Mouse (Mus musculus) ovary, adult 10 weeks (tissue): ENCODE measurements around the gene Pmm2. TPM values are rescaled to one million over a fixed set of nuclear protein-coding genes. Genes with fewer than 3 reads are reported as not detected.

Experiments used
- polyA plus RNA-seq: library from polyadenylated mRNA; stranded (reverse); fragments of 350-450 nt; fragmentation: Illumina TruSeq; extraction: RNeasy Lipid Tissue Mini Kit (QIAGEN cat#74804); gene quantifications from one replicate; pipeline ENCODE4 v1.2.3, GENCODE M21; 2014

Gene Pmm2
- 123 TPM for polyA plus RNA-seq

DNA sequence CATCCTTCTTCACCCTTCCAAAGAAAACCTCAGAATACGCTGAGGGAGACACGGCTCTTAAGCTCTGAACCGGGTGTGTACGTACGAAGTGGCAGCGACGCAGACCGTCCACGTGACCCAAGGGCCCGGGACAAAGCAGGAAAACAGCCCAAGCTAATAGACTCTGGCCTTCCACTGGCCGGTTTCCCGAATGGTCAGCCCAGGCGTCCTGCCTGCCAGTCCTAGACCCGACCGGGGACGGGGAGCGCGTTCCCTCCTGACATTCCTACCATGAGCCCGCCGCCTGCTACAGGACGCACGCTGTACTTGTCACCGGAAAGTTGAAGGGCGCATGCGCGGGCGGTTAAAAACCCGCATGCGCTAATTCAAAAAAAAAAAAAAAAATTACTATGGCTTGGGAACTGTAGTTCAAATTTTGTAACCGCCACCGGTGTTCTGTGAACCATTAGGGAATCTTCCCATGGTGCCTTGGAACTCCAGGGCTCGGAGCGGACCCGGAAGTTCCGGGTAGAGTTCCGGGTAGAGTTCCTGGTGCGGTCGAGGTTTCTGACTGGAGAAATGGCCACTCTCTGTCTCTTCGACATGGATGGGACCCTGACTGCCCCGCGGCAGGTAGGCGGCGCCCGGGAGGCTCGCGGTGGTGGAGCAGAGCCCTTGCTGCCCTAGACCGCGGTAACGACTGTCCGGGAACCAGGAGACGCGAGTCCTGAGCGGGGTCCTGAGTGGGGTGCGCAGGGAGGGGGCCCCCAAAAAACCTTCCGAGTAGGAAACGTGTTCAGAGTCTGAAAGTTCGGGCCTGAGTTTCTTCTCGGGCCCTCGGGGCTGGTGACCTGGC is at the start of gene Pmm2, which contains the start of gene Tmem186:
Gene Pmm2 (plus strand): TSS at position 458 of the 835 bp plus-strand sequence.
Gene Tmem186 (minus strand): TSS at position 496 of the 835 bp plus-strand sequence.

DNA sequence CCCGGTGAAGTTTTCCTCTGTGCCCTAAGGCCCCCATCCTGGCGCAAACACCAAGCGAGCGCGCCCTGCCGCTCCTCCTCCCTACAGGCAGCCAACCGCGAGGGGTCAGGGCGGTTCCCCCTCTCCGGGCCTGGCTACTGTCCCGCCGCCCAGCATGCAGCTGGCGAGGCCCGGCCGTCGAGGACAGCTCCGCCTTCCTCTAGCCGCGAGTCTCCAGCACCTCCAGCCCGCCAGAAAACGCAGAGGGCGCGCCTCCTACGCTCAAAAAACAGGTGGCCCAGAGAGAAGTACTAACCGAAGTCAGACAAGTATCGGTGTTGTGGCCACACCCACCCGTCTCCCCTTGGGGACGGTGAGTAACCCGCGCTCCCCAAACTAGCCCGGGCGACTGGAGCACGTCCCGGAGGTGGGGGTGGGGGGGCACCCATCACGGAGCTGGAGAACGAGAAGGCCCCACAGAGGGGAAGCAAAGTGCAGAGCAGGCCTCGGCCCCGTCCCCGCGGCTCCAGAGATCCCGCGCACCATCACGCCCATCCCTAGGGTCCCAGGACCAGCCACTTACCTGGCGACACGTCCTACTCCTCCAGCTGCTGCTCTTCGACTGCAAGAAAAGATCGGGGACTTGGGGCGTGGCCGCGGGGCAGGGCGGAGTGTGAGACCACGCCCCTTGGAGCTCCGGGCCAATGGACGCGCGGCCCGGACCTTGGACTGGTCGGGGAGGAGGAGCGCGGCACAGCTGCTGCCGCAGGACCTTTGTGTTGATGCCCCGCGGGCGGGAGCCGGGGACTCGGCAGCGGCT is 34.3 kb downstream of the Pmm2 start, which contains the start of gene Carhsp1:
Gene Carhsp1 (minus strand): TSS at position 605 of the 799 bp plus-strand sequence.

GRCm38 (mm10) chr16:8680470-8680869 is 43.0 kb downstream of the Pmm2 start, which contains the start of gene Gm5767:
Gene Gm5767, plus strand, starts transcription at chr16:8680770.

Other genes starting within 250 kb of the Pmm2 start
- gene Tmem114, start 212.5 kb upstream of the Pmm2 start, polyA plus RNA-seq, result not detected
- gene Mettl22, start 166.9 kb upstream of the Pmm2 start, polyA plus RNA-seq, result 2.8 TPM
- gene Abat, start 124.2 kb upstream of the Pmm2 start, polyA plus RNA-seq, result 49.4 TPM
- gene Tmem186, start within 50 bp of the Pmm2 start, polyA plus RNA-seq, result 12.5 TPM
- 79.7 TPM for gene Carhsp1, start 34.5 kb downstream of the Pmm2 start, polyA plus RNA-seq
- not detected for gene Gm5767, start 43.1 kb downstream of the Pmm2 start, polyA plus RNA-seq
- gene Usp7, start 154.6 kb downstream of the Pmm2 start, polyA plus RNA-seq, result 292 TPM
- 152 TPM for gene 1810013L24Rik, start 192.4 kb downstream of the Pmm2 start, polyA plus RNA-seq